Mouse (Mus musculus): ENCODE measurements around the gene Selenoh. TPM values are rescaled to one million over a fixed set of nuclear protein-coding genes. Genes with fewer than 3 reads are reported as not detected.

The Selenoh gene
- polyA plus RNA-seq, 1 experiment from 2014 or later: 123 TPM

GRCm38 (mm10) chr2:84695007-84695695, 24.6 kb upstream of the Selenoh start:
- ATAC-seq (ENCODE audit: low FRiP score, low TSS enrichment): no peak
- no peak overlapping the region for H3K27ac ChIP-seq (replicated peaks)
- TF ChIP-seq EP300 (optimal IDR thresholded peaks at IDR 0.05): no peak
- no peak for TF ChIP-seq CTCF (IDR thresholded peaks at IDR 0.05; ENCODE audit: low read depth)
- H3K9ac ChIP-seq (ENCODE audit: low read length): no peak overlapping the region
- no peaks in the 10 kb centered on the region for H3K4me1 ChIP-seq (replicated peaks; ENCODE audit: control insufficient read depth, insufficient read depth)
- no peaks in the 10 kb centered on the region for H3K27me3 ChIP-seq (ENCODE audit: control insufficient read depth, insufficient read depth, low read length)
- WGBS: 60% methylated on average over 5 of the region's 5 CpGs
- H3K9me3 ChIP-seq (ENCODE audit: control insufficient read depth, low read length): no peaks in the 10 kb centered on the region
- DNase-seq (ENCODE audit: low spot score): no peak
- H3K36me3 ChIP-seq (ENCODE audit: control insufficient read depth, insufficient read depth, low read length): peaks cover 16% of the 10 kb centered on the region
- H3K4me2 ChIP-seq (replicated peaks; ENCODE audit: low read depth): no peak overlapping the region
- H3K4me3 ChIP-seq (ENCODE audit: low read depth, low read length): no peak overlapping the region

- H3K4me3 ChIP-seq (ENCODE audit: low read depth, low read length): no peak overlapping the region
- no peaks in the 10 kb centered on the region for H3K9me3 ChIP-seq (ENCODE audit: control insufficient read depth, low read length)
- H3K4me1 ChIP-seq (replicated peaks; ENCODE audit: control insufficient read depth, insufficient read depth): no peaks in the 10 kb centered on the region
- TF ChIP-seq EP300 (optimal IDR thresholded peaks at IDR 0.05) (no peak), CTCF (IDR thresholded peaks at IDR 0.05; ENCODE audit: low read depth) (no peak)
- H3K27ac ChIP-seq (replicated peaks): no peak overlapping the region
- no peak for DNase-seq (ENCODE audit: low spot score)
- H3K36me3 ChIP-seq (ENCODE audit: control insufficient read depth, insufficient read depth, low read length): peaks cover 40% of the 10 kb centered on the region
- no peak overlapping the region for H3K9ac ChIP-seq (ENCODE audit: low read length)
- no peak overlapping the region for H3K4me2 ChIP-seq (replicated peaks; ENCODE audit: low read depth)
- WGBS: 86% methylated on average over 12 of the region's 12 CpGs
- H3K27me3 ChIP-seq (ENCODE audit: control insufficient read depth, insufficient read depth, low read length): no peaks in the 10 kb centered on the region
- no peak for ATAC-seq (ENCODE audit: low FRiP score, low TSS enrichment)
These were observed 19.5 kb upstream of the Selenoh start for GRCm38 (mm10) chr2:84690050-84690449.

DNA sequence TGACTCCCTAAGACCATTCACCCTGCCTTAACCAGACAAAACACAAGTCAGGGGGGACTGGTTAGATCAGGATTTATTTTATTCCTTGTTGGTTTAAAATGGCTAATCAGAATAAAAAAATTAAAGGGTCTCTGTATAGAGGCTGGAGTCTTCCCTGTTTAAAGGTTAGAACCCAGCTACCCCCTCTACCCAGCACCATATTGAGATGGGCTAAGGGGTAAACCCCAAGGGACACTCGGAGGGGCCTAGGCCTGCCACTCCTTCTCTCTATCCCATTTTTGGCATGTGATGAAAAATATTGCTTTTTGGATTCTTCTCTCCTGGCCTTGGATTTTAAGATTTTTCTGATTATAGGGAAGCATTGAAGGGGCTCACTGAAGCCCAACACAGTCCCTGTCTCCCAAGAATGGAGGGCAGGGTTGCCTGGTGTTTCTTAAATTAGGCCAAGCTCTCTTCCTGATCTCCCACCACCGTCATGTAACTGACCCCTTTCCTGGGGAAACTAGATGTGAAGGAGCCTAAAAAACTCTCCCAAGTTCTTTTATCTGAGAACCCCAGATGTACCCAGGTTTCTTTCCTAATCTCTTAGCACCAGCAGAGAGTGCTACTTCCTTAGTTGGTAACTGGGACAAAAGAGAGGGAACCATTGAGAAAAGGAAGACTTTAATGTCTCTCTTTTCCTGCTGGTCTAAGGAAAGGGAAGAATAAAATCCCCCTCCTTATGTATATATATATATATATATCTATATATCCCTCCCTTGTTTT, 17.7 kb upstream of the Selenoh start:
- no peak for ATAC-seq (ENCODE audit: low FRiP score, low TSS enrichment)
- H3K9me3 ChIP-seq (ENCODE audit: control insufficient read depth, low read length): no peaks in the 10 kb centered on the region
- no peak for DNase-seq (ENCODE audit: low spot score)
- no peaks in the 10 kb centered on the region for H3K4me1 ChIP-seq (replicated peaks; ENCODE audit: control insufficient read depth, insufficient read depth)
- no peaks in the 10 kb centered on the region for H3K27me3 ChIP-seq (ENCODE audit: control insufficient read depth, insufficient read depth, low read length)
- H3K27ac ChIP-seq (replicated peaks): no peak overlapping the region
- WGBS: 71% methylated on average over 2 of the region's 2 CpGs
- no peak overlapping the region for H3K9ac ChIP-seq (ENCODE audit: low read length)
- H3K4me2 ChIP-seq (replicated peaks; ENCODE audit: low read depth): no peak overlapping the region
- TF ChIP-seq EP300 (optimal IDR thresholded peaks at IDR 0.05): no peak
- TF ChIP-seq CTCF (IDR thresholded peaks at IDR 0.05; ENCODE audit: low read depth): no peak
- H3K4me3 ChIP-seq (ENCODE audit: low read depth, low read length): no peak overlapping the region
- H3K36me3 ChIP-seq (ENCODE audit: control insufficient read depth, insufficient read depth, low read length): peaks cover 35% of the 10 kb centered on the region

GRCm38 (mm10) chr2:84682605-84683183, 12.1 kb upstream of the Selenoh start:
- Histone ChIP-seq H3K4me1 (replicated peaks; ENCODE audit: control insufficient read depth, insufficient read depth) (no peaks in the 10 kb centered on the region), H3K9me3 (ENCODE audit: control insufficient read depth, low read length) (no peaks in the 10 kb centered on the region), H3K4me3 (ENCODE audit: low read depth, low read length) (no peak overlapping the region), H3K4me2 (replicated peaks; ENCODE audit: low read depth) (no peak overlapping the region), H3K36me3 (ENCODE audit: control insufficient read depth, insufficient read depth, low read length) (peaks cover 13% of the 10 kb centered on the region), H3K9ac (ENCODE audit: low read length) (no peak overlapping the region), H3K27ac (replicated peaks) (no peak overlapping the region), H3K27me3 (ENCODE audit: control insufficient read depth, insufficient read depth, low read length) (no peaks in the 10 kb centered on the region)
- WGBS: 64% methylated on average over 6 of the region's 6 CpGs
- no peak for TF ChIP-seq EP300 (optimal IDR thresholded peaks at IDR 0.05)
- no peak for TF ChIP-seq CTCF (IDR thresholded peaks at IDR 0.05; ENCODE audit: low read depth)
- DNase-seq (ENCODE audit: low spot score) (no peak), ATAC-seq (ENCODE audit: low FRiP score, low TSS enrichment) (no peak)

- no peak for DNase-seq (ENCODE audit: low spot score)
- no peaks in the 10 kb centered on the region for H3K27me3 ChIP-seq (ENCODE audit: control insufficient read depth, insufficient read depth, low read length)
- peaks cover 8% of the 10 kb centered on the region for H3K36me3 ChIP-seq (ENCODE audit: control insufficient read depth, insufficient read depth, low read length)
- H3K27ac ChIP-seq (replicated peaks): peak within 1 kb of the TSS; percentile 88
- H3K9ac ChIP-seq (ENCODE audit: low read length): peak within 1 kb of the TSS; percentile 85
- 12% methylated on average over 8 of the region's 8 CpGs for WGBS
- H3K4me1 ChIP-seq (replicated peaks; ENCODE audit: control insufficient read depth, insufficient read depth): no peaks in the 10 kb centered on the region
- no peaks in the 10 kb centered on the region for H3K9me3 ChIP-seq (ENCODE audit: control insufficient read depth, low read length)
- ATAC-seq (ENCODE audit: low FRiP score, low TSS enrichment): no peak
- H3K4me2 ChIP-seq (replicated peaks; ENCODE audit: low read depth): peak within 1 kb of the TSS; percentile 92
- no peak for TF ChIP-seq EP300 (optimal IDR thresholded peaks at IDR 0.05)
- no peak for TF ChIP-seq CTCF (IDR thresholded peaks at IDR 0.05; ENCODE audit: low read depth)
- H3K4me3 ChIP-seq (ENCODE audit: low read depth, low read length): peak within 1 kb of the TSS; percentile 90
These were observed 8.4 kb upstream of the Selenoh start, which contains the start of gene Tmx2 for GRCm38 (mm10) chr2:84679016-84679415. TSS of gene Tmx2 (minus strand) at chr2:84679140.
